Mouse (Mus musculus) layer of hippocampus, postnatal 14 days (tissue): ENCODE measurements around the gene 6030468B19Rik. TPM values are rescaled to one million over a fixed set of nuclear protein-coding genes. Genes with fewer than 3 reads are reported as not detected.
"Not testable (repeated sequence)": the region's sequence is repeated elsewhere in the genome, so short reads cannot be mapped to it uniquely, and the experiment has no call there.

ENCODE experiments used
- DNase-seq, 2 experiments: peaks; one replicate each; pipeline ENCODE4 v3.0.0; 2021 to 2022; ENCODE audit warnings: low spot score in 2 of 2, mixed read lengths in 1 of 2
- total RNA-seq, 2 experiments: library from RNA; stranded (reverse); gene quantifications; 2 replicates each; pipeline ENCODE4 v1.2.3; 2021

Gene 6030468B19Rik
- total RNA-seq, 2 experiments from 2014 or later = 0.51 TPM; not detected in 1

- DNase-seq = no peak
Measured at GRCm38 (mm10) chr11:117801650-117802049, 4.2 kb downstream of the 6030468B19Rik start.

- no peak for DNase-seq
Measured at GRCm38 (mm10) chr11:117803166-117803688, 5.8 kb downstream of the 6030468B19Rik start.

GRCm38 (mm10) chr11:117806781-117807180, 9.3 kb downstream of the 6030468B19Rik start:
- DNase-seq = no peak

GRCm38 (mm10) chr11:117809407-117810311, 12.2 kb downstream of the 6030468B19Rik start, which contains the start of the genes Gm20708 and Syngr2:
TSS of gene Gm20708 (plus strand) at chr11:117809668.
TSS of gene Syngr2 (plus strand) at chr11:117809668.
- DNase-seq = peak in 1 of 2 experiments; percentile 39

GRCm38 (mm10) chr11:117810401-117811046, 13.1 kb downstream of the 6030468B19Rik start:
- peak; percentile 56 to 64 for DNase-seq

- no peak for DNase-seq
Measured at GRCm38 (mm10) chr11:117813867-117814266, 16.4 kb downstream of the 6030468B19Rik start.

GRCm38 (mm10) chr11:117814704-117815366, 17.4 kb downstream of the 6030468B19Rik start:
- DNase-seq = no peak

- DNase-seq = not testable (repeated sequence)
Measured at GRCm38 (mm10) chr11:117815850-117816249, 18.4 kb downstream of the 6030468B19Rik start.

GRCm38 (mm10) chr11:117816389-117816996, 19.0 kb downstream of the 6030468B19Rik start:
- no peak for DNase-seq

GRCm38 (mm10) chr11:117819095-117819494, 21.6 kb downstream of the 6030468B19Rik start:
- DNase-seq = no peak

- no peak for DNase-seq
Measured at GRCm38 (mm10) chr11:117820173-117820572, 22.7 kb downstream of the 6030468B19Rik start.

- DNase-seq = no peak
Measured at GRCm38 (mm10) chr11:117821868-117822267, 24.4 kb downstream of the 6030468B19Rik start.

- DNase-seq = no peak
Measured at GRCm38 (mm10) chr11:117822728-117823241, 25.3 kb downstream of the 6030468B19Rik start.

GRCm38 (mm10) chr11:117823411-117823810, 26.0 kb downstream of the 6030468B19Rik start:
- DNase-seq = no peak

GRCm38 (mm10) chr11:117824060-117824969, 26.9 kb downstream of the 6030468B19Rik start:
- DNase-seq = peak; percentile 75 to 89

GRCm38 (mm10) chr11:117825333-117826101, 28.1 kb downstream of the 6030468B19Rik start, which contains the start of the genes Afmid and Tk1:
TSS of gene Afmid (plus strand) at chr11:117825924.
TSS of gene Tk1 (minus strand) at chr11:117826092.
- DNase-seq = peak in 1 of 2 experiments; percentile 36

GRCm38 (mm10) chr11:117826164-117826563, 28.7 kb downstream of the 6030468B19Rik start:
- no peak for DNase-seq

- no peak for DNase-seq
Measured at GRCm38 (mm10) chr11:117826916-117827315, 29.5 kb downstream of the 6030468B19Rik start.
